Mouse (Mus musculus) T-helper 17 cell (primary cell): ENCODE measurements around the gene Klrb1c.

Experiments
- in situ Hi-C, 2 experiments: fragments of 300-600 bp; cut with MboI, MseI; formaldehyde crosslinking; loops; 1 replicate in 1 of 2; 2 replicates in 1 of 2; pipeline ENCODE4 v1.15.1; 2025; ENCODE audit warnings: high pct_unique_total_duplicates in 2 of 2

Klrb1c gene

DNA sequence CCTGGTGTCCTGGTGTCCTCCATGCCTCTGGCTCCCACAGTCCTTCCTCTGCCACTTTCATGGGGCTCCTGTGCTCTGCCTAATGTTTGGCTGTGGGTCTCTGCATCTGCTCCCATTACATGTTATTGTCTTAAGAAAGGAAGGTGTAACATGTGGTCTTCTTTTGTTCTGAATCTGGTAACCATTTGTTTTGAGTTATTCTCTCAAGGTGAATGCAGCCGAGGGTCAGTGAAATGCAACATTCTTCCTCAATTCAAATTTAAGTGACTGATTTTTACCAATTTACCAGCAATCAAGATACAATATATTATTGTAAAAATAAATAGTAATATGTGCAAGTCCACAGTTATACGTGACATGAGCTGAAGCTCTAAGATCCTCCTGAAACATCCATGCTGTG is at the start of gene Klrb1c:
TSS of gene Klrb1c (minus strand) at position 101 of the 400 bp plus-strand sequence.
- in situ Hi-C loops: no loop called here

DNA sequence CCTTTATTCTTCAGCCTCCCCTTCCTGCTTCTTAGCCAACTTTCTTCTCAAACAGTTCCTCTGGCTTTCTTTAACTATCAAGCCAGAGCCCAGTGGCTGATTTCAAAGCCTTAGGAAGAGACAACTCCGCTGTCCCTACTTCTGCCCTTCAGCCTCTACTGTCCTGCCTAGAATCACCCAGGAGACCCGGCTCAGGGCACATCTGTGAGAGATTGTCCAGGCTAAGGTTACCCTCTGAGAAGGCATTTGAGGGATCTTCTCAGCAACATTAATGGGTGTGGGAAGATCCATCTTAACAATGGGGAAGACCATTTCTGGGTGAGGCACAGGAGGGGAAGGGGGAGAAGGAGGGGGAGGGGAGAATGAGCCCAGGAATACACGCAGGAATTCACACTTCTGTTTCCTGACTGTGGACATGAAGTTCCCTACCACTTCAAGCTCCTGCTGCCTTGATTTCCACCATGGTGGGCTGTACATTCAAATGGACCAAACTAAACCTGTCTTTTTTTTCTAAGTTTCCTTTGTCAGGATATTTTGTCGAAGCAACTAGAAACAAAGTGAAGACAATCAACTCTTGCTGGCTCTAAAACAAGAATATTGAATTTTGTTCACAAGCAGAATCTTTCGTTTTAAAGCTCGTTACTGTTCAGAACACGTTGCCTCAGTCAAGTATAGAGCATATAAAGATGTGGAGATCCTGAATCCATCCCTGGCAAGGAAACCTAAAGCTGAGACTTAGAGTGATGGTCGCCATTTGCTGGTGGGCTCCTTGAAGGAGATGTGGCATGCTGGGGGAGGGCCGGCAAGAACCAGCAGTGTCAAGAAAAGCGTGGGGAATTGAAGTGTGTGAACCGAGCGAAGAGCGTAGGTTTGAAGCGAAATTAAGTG is 48.7 kb upstream of the Klrb1c start:
- in situ Hi-C loops: loop anchor here (5.0 to 25.0 kb wide), 3 partner anchors 35 to 1900 kb away; partner anchors contain the start of genes D6Wsu163e (in 1 of the 2) and Rad51ap1 (in 1 of the 2)

DNA sequence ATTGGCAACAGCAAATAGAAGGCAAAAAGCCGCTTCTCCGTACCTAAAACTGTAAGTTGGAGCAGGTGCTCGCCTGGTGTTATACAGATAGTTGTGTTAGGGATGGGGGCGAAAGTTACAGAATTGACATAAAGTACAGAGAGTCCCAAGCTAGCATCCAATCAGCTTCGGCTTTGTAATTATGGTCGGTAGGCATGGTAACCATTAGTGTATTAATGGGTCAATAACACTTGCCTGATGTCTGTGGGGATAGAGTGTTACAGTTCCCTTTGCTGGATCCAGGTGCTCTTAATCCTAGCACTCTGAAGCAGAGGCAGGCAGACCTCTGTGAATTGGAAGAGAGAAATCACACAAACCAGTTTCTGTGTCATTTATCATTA is 47.9 kb upstream of the Klrb1c start:
- in situ Hi-C loops: loop anchor here (5.0 to 25.0 kb wide), 3 partner anchors 35 to 1900 kb away; partner anchors contain the start of genes D6Wsu163e (in 1 of the 2) and Rad51ap1 (in 1 of the 2)

DNA sequence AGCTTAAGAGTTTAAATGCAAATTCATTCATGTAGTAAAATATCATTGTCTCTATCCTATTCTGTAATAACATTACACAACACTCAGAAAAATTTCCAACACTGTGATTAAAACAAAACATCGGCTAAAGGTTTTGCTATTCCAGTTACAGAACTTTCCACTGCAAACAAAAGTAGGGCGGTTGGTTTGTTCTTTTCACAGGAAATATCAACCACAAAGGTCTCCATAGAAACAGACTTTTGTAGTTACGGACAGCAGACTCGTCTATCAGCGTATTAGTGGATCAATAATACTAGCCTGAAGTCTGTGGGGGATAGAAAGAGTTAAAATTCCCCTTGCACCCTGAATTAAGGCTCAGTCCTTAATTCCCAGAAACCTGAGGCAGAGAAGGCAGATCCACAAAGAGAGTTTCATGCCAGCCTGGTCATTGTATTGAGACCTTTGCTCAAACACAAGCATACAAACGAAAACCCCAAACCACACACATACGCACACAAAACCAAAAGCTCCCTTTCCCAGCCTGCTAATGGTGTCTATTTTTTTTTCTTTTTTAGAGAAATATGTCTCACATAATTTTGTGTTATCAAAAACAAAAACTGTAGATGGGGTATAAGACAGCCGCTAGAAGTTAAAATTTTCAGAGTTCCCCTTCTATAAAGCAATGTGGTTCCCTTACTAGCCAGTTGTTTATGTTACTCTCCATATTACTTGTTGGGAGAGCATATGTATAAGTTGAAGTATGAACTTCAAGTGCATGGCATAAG is 47.4 kb upstream of the Klrb1c start:
- in situ Hi-C loops: loop anchor here (5.0 to 25.0 kb wide), 3 partner anchors 34 to 1899 kb away; partner anchors contain the start of genes D6Wsu163e (in 1 of the 2) and Rad51ap1 (in 1 of the 2)

DNA sequence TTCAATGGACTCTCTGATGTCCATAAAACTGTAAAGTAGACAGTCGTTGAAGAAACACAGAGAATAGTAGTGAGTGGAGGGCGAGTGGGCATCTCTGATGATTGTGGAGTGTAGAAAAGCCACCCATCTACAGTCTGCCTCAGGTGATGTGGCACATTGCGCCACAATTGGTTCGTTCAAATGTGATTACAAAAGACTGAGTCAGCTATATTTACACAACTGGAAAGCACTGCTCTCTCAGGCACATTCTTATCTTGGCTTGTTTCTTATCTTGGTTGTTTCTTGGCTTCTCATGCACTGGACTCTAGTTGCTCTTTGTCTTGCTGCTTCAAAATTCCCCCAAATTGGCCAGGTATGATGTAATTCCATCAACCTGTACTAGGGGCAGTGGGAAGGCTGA is 46.6 kb upstream of the Klrb1c start:
- in situ Hi-C loops: loop anchor here (5.0 to 25.0 kb wide), 3 partner anchors 33 to 1898 kb away; partner anchors contain the start of genes D6Wsu163e (in 1 of the 2) and Rad51ap1 (in 1 of the 2)

DNA sequence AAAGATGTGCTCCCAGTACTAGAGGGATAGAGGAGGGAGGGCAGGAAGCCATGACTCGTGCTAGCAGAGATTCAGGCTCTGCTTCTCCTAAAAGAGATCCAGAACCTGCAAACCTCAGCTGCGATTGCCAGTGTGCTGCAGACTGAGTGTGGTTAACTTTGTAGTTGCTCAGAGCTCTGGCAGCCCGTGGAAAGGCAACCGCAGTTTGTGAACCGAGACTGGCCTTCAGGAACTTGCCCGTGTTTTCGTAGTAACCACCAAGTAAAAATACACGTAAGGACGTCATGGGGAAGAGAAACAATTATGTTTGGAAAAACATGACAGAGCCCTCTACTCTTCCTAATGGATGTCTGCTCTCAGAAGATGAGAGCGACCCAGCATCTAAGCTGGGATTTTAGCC is 44.0 kb upstream of the Klrb1c start:
- in situ Hi-C loops: loop anchor here in 1 of 2 experiments (25.0 kb wide), 2 partner anchors 1571 to 1896 kb away; partner anchors contain the start of genes D6Wsu163e and Rad51ap1

DNA sequence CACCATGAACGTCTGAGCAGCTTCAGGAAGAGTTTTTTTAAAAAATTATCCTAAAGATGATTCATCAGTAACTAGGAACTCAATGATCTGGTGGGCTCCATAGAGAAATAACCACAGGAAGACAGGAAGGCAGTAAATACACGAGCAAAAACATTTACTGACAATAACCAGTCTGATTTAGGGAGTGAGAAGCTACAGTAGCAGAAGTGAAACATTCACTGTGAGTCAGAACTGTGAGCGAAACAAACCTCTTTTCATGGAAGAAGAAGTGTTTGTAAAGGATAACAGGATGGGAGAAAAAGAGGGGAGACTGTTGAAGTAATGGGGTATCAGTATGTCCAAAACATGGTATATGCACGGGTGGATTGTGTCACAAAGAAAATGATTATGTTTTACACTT is 40.8 kb upstream of the Klrb1c start:
- in situ Hi-C loops: loop anchor here in 1 of 2 experiments (25.0 kb wide), 2 partner anchors 1568 to 1893 kb away; partner anchors contain the start of genes D6Wsu163e and Rad51ap1

DNA sequence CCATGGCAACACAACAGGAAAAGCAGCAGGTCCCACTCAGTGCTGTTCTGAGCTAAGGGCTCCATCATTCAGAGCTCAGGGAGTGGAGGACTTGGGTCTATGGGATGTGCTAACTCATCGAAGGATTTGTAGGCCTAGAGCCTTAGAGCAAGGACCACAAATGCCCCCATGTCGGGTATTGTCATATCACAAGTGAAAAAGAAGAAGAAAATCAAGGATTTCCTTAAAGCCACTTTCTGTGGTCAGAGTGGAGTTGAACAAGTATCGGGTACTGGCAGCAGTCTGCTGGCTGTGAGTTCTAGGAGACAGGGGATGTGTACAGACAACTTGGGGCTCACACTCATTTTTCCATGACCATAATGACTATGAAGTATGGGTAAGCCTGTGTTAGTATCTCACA is 37.8 kb upstream of the Klrb1c start:
- in situ Hi-C loops: loop anchor here in 1 of 2 experiments (25.0 kb wide), 2 partner anchors 1564 to 1889 kb away; partner anchors contain the start of genes D6Wsu163e and Rad51ap1

DNA sequence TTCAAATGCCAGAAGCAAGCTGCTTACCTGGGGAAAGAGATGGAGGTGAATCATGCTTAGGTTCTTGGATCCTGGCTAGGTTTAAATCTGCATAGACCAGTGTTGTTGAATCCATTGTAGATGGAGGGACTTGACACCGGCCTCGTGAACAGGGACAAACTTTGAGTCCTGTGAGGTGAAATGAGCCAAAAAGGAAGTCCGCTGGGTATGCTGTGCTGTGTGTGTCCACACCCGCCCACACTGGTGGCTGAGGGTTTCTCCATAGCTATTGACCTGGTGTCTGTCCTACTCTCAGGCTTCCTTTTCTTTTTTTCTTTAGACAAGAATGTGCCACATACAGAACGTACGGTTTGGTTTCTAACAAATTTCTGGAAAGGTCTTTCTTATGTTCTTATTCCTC is 37.1 kb upstream of the Klrb1c start, which contains the start of the genes Gm44511 and Klrb1b:
TSS of gene Gm44511 (minus strand) at position 184 of the 400 bp plus-strand sequence.
TSS of gene Klrb1b (minus strand) at position 200 of the 400 bp plus-strand sequence.
- in situ Hi-C loops: loop anchor here in 1 of 2 experiments (25.0 kb wide), 2 partner anchors 1564 to 1889 kb away; partner anchors contain the start of genes D6Wsu163e and Rad51ap1

DNA sequence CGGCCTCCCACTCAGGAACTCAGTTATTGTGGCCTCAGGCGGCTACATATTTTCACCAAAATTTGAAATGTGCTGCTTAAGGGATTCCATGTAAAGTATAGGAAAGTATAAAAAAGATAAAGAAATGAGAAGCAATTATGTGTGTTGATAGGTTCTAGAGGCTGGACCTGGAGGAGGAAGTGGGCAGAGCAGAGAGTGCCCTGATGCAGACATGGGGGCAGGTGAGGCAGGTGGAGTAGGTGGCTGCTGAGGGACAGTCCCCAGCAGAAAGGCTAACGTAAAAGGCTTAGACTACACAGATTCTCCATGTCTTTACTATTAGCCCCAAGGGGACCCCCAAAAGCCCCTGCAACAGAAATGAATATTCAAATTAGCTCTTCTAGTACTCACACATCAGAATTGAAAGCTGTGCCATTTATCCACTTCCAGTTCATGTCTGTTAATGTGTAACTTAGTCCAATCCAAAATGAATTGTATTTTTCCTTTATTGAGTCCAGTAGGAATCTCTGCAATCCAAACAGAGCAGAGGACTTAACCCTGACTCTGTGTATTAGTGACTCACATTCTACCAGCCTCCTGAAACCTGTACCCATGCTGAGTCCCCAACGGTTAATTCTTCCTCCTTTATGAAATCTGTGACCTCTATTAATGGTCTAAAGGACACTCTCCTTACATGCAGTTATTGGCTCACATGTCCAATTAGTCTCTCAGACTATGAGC is 29.2 kb upstream of the Klrb1c start:
- in situ Hi-C loops: no loop called here

DNA sequence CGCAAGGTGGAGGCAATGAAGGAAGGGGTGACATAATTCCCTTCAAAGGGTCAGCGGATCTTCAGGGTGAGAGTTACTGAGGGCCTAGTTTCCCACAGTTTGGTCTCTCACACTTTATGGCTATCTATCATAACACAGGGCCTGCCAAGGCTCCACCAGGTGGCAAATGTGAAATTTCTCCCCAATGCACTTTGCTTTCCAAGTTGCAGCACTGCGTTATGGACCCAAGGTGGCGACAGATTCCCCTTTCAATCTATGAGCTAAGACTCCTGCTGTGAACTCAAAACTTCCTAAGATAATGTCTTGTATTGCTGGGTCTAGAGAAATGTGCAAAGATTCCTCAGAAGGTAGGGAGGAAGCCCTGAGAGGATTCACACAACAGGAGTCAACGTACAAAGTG is 19.5 kb upstream of the Klrb1c start:
- in situ Hi-C loops: loop anchor here in 1 of 2 experiments (5.0 kb wide), 1 partner anchor 34 kb away; no protein-coding TSS in a partner anchor

DNA sequence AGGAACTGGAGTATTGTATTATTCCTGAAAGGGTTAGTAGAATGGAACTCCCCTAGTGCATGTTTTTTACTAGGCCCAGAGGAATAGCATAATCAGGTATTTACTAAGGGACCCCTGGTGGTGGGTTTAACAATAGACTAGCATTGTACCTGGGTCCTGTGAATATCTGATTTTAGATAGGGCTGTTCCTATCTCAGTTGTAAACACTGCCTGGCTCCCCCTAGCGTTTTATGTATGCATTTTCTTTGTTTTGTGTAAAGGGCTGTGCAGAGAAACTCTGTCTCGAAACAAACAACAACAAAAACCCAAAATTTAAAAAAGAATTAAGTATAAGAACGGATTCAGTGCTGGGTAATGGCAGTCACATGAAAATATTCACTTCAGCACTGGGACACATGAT is 18.0 kb upstream of the Klrb1c start:
- in situ Hi-C loops: loop anchor here in 1 of 2 experiments (5.0 kb wide), 1 partner anchor 35 kb away; no protein-coding TSS in a partner anchor

DNA sequence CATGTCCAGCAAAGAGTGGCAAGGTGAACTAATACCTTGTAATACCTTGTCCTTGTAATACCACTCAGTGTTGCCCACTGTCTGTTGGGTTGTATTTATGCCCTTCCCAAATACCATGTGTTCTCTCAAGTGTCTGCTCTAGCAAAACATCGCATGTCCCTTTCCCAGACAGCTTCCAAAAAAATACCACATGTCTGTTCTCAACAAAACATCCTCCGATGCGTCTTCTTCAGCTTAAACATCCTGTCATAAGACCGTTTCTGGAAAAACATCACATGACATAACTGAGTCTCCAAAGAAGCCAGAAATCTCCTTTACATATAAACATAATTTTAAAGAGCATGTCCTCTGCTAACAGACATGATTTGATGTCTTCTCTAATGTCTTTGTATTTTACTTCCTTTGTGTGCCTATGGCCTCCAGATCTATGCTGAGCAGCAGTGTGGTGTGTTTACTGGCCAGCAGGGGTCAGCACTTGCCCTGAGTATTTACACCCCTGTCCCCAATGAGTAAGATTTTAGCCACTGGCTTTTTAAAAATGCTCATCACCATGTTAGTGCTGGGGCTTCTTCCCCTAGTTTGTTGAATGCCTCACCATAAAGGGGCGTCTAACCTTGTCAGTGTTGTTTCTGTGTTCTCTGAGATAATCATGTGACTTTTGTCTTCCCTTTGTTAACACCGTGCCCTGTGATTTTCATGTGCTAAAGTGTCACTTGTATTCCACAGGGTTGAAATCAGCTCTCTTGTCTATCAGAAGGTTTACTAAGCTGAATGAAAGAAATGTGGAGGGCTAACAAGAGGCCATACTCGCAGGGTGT is 16.0 kb upstream of the Klrb1c start:
- in situ Hi-C loops: loop anchor here (5.0 kb wide), 2 partner anchors 32 to 37 kb away; no protein-coding TSS in a partner anchor

DNA sequence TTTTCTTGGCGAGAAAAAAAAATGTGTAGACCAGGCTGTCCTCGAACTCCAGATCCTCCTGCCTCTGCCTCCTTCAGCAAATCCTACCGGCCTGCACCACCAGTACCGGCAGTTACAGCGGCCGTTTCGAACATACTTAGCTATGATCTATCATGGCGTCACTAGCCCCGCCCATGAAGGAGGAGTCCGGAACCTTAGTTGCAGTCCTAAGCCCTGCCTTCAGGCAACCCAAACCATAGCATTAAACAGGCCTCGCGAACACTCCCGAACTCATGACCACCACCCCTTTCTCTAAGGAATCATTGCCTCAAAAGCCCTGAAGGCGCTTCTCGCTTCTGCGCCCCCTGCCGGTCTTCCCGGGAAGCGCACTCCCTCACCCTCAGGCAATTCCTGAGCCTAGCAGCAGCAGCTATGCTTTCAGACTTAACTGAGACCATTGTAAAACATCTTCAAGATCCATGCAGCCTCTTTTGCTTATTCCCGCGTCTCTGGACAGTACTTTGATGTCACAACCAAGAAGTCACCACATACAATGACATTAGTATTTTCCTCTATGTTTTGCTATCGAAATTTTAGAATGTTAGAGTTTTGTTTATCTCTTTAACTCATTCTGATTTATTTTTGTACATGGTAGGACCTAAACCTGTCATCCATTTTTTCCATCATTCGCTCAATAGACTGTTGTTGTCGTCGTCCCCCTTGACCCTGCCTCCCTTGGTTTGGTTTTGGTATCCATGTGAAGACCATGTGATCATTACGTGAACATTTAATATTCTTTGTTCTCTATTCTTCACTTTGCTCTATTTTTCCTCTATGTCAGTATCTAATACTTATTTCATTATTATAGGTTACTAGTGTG is 14.2 kb upstream of the Klrb1c start:
- in situ Hi-C loops: loop anchor here in 1 of 2 experiments (5.0 kb wide), 1 partner anchor 34 kb away; no protein-coding TSS in a partner anchor

DNA sequence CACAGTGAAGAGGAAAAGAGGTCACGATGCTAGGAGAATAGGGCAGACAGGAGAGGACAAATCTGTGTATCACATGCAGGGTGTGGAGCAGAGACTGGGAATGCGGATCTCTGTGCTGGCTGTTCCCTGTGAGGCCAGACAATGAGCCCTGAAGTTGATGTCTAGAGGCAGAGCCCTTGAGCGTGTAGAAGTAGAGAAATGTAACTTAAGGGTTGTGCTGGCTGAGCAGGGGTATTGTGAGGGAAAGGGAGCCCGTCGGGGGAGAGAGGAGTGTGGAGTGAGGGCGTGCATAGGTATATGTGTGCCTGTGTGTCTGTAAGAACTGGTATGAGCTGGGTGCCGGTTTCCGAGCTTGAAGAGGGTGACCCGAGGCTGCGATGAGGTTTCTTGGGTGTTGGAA is 13.5 kb upstream of the Klrb1c start:
- in situ Hi-C loops: loop anchor here in 1 of 2 experiments (5.0 kb wide), 1 partner anchor 35 kb away; no protein-coding TSS in a partner anchor

DNA sequence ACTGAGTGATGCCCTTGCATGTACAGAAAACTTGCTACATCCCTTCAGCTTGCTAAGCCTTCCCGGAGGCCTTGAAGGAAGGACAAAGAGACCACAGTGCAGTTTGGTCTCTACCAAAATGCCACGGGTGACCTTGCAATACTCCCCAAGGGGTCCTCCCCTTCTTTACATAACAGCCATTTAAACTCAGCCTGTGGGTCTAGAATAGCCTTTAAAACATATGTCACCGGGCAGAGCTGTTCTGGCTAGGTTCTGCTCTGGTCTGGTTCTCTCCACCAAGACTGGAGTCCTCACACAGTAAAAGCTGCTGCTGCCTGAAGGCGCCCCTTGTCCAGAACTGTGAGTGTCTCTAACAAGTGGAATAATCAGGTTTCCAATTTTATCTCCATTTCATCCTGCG is 11.7 kb upstream of the Klrb1c start:
- in situ Hi-C loops: loop anchor here in 1 of 2 experiments (5.0 kb wide), 1 partner anchor 37 kb away; no protein-coding TSS in a partner anchor

DNA sequence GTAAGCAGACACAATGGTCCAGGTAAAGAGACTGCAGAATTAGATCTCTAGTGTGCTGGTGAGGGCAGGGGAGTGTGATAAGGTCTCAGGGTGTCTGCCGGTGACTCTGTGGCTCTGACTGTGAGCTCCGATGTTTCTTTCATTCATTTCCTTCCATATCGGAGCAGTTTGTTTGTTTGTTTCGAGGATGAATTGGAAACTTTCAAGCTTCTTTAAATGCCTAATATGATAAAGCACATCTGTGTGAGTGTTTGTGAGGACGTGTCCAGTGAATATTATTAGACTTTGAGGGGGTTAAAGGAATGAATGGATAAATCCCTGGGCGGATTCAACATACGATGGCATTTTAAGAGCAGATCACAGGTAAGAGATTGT is 10.9 kb upstream of the Klrb1c start:
- in situ Hi-C loops: loop anchor here (5.0 kb wide), 2 partner anchors 37 to 38 kb away; no protein-coding TSS in a partner anchor
